Mouse (Mus musculus): ENCODE data around the gene Uchl1.

DNA sequence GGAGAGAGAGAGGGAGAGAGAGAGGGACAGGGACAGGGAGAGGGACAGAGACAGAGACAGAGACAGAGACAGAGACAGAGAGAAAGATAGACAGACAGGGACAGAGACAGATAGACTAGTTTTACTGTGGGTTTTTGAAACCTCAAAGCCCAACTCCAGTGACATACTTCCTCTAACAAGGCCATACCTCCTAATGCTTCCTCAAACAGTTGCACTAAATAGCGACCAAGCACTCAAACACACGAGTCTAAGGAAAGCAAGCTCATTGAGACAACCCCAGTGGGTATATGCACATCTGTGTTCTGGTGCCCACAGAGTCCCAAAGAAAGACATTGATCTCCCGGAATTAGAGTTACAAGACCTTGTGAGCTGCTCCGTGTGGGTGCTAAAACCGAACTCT lies 32.6 kb upstream of the Uchl1 start:
- no peak for TF ChIP-seq CTCF (IDR thresholded peaks at IDR 0.05; ENCODE audit: low read depth)
- TF ChIP-seq EP300 (IDR thresholded peaks at IDR 0.05; ENCODE audit: low read depth): no peak
